Mouse (Mus musculus) adrenal gland, postnatal 25 days (tissue): ENCODE data around the gene Ncf4. TPM values are rescaled to one million over a fixed set of nuclear protein-coding genes. Genes with fewer than 3 reads are reported as not detected.

Experiments
- microRNA-seq, 2 experiments: library from miRNA; unstranded; fragments of <30 nt; microRNA quantifications; one replicate each; pipeline ENCODE4 v1.2.0; 2021
- total RNA-seq: library from RNA; stranded (reverse); gene quantifications from 2 replicates; pipeline ENCODE4 v1.2.3, GENCODE M21; 2021

The Ncf4 gene
- total RNA-seq, 1 experiment from 2014 or later: 1.2 TPM

Small RNA genes lying within 50 kb of the gene (microRNA-seq; reads per million reads assigned to microRNA genes)
- gene Mir7676-1: 0 reads per million in 2 experiments

Other genes with a start within 250 kb of the Ncf4 start
- gene Cacng2, start 124.8 kb upstream of the Ncf4 start, total RNA-seq: 0.36 and 0.43 TPM in 2 replicates
- 17.7 and 20.3 TPM in 2 replicates for gene Ift27, start 70.7 kb upstream of the Ncf4 start, total RNA-seq
- gene Pvalb, start 38.4 kb upstream of the Ncf4 start, total RNA-seq: not detected in 2 replicates
- gene Csf2rb2, start 60.9 kb downstream of the Ncf4 start, total RNA-seq: 0.43 and 1.0 TPM in 2 replicates
- gene Csf2rb, start 81.0 kb downstream of the Ncf4 start, total RNA-seq: 6.9 and 9.2 TPM in 2 replicates
- not detected in 2 replicates for gene Tex33, start 151.1 kb downstream of the Ncf4 start, total RNA-seq
- gene Tst, start 161.1 kb downstream of the Ncf4 start, total RNA-seq: 246 and 299 TPM in 2 replicates
- 56.9 and 61.7 TPM in 2 replicates for gene Mpst, start 161.6 kb downstream of the Ncf4 start, total RNA-seq
- gene Kctd17, start 183.8 kb downstream of the Ncf4 start, total RNA-seq: 73.5 and 84.3 TPM in 2 replicates
- gene Tmprss6, start 223.8 kb downstream of the Ncf4 start, total RNA-seq: 1.9 and 4.9 TPM in 2 replicates